Mouse (Mus musculus) gastrocnemius, postnatal 4 days (tissue): ENCODE data around the gene Sdc1. TPM values are rescaled to one million over a fixed set of nuclear protein-coding genes. Genes with fewer than 3 reads are reported as not detected.

Experiments
- DNase-seq, 2 experiments: peaks; one replicate each; pipeline ENCODE4 v3.0.0; 2021 to 2022; ENCODE audit warnings: low spot score in 2 of 2, mixed read lengths in 2 of 2
- long read RNA-seq, 2 experiments: library from polyadenylated mRNA; stranded (forward); transcript quantifications; one replicate each; pipeline ENCODE4 v2.0.0; 2021
- total RNA-seq, 2 experiments: library from RNA; stranded (reverse); gene quantifications; 2 replicates each; pipeline ENCODE4 v1.2.3; 2021

Gene Sdc1
- 10 to 100 TPM; 31.8 to 33.1 TPM for total RNA-seq
- long read RNA-seq, experiment 1, transcript Sdc1-201 (5 exons, 3,157 nt), result major isoform, 73 of 84 reads
- long read RNA-seq, experiment 1, partial matches to known transcripts, result 6 of 84 reads
- long read RNA-seq, experiment 1, other reads (novel, unspliced or antisense), result 5 of 84 reads
- long read RNA-seq, experiment 2, transcript Sdc1-201 (5 exons, 3,157 nt), result major isoform, 73 of 86 reads
- long read RNA-seq, experiment 2, partial matches to known transcripts, result 12 of 86 reads
- long read RNA-seq, experiment 2, other reads (novel, unspliced or antisense), result 1 of 86 reads

DNA sequence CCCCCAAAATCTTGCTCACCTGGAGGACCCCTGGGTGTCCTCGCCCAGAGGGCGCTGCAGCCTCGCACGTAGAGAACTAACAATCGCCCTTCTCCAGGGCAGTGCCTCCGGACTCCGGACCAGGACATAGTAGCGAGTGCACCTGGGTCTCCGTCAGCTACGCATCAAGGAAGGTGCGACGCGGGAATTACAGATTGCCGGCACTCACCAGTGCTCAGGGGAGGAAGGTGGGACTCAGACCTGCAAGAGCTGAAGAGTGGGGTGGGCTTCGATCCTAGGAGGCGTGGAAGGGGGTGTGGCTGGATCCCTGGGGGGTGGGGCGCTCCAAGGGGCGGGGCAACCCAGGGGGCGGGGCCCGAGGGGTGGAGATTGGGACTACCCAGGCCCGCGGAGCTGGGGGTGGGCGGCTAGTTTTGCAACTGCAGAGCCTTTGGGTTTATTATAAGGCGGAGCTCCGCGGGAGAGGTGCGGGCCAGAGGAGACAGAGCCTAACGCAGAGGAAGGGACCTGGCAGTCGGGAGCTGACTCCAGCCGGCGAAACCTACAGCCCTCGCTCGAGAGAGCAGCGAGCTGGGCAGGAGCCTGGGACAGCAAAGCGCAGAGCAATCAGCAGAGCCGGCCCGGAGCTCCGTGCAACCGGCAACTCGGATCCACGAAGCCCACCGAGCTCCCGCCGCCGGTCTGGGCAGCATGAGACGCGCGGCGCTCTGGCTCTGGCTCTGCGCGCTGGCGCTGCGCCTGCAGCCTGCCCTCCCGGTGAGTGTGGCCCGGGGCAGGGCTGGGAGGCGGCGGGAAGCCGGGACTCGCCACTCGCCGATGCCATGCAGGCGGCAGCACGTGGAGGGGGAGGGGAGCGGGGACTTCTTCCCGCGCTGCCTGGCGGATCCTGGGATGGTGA, at the start of gene Sdc1:
Gene Sdc1 (plus strand): TSS at position 378 of the 898 bp plus-strand sequence.
- DNase-seq, result peak; percentile 67 to 81

DNA sequence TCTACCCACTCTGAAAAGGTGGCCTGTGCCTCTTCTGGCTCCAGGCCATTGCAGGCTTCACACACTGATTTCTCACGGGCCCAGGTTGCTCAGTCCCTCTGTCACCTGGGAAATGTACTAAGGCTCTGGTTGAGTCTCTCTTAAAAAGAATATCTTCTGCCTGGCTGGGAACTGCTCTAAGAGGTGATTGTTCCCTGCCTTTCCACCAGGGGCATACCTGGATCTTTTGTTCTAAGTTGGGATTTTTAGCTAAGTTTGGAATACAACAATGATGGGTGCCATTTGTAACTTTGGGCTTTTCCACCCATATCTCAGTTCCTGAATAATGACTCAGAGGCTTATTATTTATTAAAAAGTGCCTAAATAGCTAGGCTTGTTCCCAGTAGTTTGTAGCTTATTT, 44.2 kb upstream of the Sdc1 start:
- no peak for DNase-seq

DNA sequence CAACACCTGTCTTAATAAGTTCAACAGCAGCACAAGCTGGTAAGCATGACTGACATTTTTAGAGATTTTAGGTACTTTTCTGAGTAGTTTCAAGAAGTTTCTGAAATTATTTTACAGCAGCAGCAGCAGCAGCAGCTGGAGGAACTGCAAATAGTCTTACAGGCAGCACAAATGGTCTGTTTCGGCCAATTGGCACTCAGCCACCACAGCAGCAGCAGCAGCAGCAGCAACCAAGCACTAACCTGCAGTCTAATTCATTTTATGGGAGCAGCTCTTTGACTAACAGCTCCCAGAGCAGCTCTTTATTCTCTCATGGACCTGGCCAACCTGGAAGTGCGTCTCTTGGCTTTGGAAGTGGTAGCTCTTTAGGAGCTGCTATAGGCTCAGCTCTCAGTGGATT, 42.4 kb upstream of the Sdc1 start:
- DNase-seq, result peak in 1 of 2 experiments; percentile 41

DNA sequence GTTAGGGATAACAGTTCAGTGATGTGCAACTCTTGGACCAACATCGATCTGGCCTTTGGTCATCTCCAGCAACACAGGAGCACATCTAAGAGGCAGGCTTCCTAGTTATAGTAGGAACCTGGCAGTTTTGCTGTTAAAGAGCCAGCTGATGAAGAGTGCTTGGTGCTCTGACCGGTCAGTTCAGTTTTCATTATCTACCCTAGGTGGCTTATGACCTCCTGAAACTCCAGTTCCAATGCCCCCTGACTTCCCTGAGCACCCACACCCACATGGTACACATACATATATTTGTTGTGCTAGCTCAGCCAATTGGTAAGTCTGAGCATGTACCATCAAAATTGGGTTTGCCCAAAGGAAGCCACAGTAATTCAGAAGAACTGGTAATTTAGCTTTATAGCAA, 17.5 kb upstream of the Sdc1 start:
- DNase-seq, result no peak

DNA sequence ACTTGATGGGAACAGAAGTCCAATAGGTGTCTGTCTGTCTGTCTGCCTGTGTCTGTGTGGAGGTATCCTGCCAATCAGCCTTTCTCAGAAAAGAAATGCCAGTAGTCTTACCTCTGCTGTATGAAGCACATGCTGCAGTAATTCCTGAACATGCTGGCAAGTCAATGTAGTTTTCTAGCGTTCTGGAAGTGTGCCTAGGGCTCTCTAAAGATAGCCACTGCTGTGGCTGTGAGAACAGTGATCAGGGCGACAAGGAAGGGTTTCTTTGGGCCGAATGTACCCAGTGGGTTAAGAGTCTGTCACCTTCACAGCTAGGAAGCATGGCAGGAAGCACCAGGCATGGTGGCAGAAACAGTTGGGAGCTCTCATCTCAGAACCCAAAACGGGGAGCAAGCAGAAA, 17.0 kb upstream of the Sdc1 start:
- DNase-seq, result peak in 1 of 2 experiments; percentile 8

DNA sequence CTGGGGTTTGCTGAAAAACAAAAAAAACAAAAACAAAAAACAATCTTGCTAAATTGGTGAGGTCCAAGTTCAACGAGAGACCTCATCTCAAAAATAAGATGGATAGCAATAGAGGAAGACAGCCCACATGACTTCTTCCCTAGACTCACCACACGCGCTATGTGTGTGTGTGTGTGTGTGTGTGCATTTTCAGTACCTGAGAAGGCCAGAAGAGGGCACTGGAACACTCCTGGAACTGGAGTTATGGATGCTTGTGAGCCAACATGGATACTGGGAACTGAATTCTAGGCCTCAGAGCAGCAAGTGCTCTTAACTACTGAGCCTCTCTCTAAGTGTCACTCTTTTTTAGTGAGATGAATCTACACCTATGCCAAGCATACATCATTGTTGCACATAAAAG, 13.1 kb upstream of the Sdc1 start:
- DNase-seq, result no peak

DNA sequence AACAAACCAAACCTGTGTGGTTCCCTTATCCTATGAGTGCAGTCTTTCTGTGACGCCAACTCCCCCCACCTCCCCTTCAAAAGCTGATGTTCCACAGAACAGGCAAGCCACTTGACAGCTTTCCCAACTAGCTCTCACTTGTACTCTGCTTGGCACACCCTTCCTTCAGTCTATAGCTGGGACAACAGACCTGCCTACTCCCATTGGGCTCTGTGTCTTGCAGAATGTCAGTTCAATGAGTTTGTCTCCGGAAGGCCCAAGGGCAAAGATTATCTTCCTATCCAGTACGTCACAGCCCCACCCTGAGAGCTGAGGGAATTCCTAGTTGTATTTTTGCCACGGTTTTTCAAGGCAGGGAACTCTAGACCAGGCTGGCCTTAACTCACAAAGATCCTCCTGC, 12.0 kb upstream of the Sdc1 start:
- DNase-seq, result no peak

DNA sequence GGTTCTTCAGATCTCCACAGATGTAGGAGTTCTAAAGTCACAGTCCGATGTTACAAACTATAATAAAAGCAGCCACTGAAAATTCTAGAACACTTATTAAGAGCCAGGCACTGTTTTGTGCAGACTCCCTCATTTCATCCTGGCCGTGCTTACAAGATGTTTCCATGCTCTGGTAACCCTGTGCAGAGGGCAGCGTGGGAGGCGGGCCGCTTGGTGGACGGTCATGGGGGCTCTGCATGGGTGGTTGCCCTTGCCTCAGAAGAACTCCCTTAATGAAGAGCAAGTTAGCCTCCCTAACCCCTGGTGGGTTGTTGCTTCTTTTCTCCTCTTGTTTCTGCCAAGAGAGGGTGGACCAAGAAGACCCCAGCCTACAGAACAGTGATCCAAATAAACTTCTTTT, 11.3 kb upstream of the Sdc1 start:
- no peak for DNase-seq

DNA sequence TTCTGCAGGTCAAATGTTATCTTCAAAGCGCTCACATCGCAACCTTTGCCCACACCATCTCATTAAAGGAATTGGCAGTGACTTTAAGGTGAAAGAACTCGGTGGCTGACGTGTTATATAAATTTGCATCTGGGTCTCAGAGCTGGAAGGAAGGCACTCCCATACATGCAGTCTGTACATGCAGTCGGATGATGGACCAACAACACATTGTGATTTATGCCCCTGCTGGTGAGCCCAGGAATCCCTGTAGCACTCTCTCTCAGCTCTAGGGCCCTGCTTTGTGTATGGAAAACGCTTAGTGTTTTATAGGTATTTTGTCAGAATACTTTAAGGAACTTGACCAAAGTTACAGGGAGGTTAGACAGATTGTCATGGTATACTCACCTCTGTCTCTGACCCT, 10.6 kb upstream of the Sdc1 start:
- no peak for DNase-seq

DNA sequence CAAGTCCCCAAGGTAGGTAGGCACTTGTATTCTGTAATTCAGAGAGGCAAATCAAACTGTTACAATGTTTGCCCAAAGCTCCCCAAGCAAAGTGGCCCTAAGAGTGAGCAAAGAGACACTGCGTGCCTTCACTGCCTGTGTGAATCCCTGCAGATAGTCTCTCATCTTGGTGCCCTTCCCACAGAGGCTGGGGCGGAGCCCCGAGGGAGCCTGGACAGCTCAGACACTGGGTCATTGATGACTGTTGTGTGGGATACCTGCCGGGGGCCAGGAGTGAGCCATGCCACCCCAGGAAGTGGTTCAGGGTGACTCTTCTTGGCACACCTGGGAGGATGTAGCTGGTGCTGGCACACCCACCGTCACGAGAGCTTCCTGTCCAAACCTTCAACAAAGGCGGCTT, 10.1 kb upstream of the Sdc1 start:
- no peak for DNase-seq

DNA sequence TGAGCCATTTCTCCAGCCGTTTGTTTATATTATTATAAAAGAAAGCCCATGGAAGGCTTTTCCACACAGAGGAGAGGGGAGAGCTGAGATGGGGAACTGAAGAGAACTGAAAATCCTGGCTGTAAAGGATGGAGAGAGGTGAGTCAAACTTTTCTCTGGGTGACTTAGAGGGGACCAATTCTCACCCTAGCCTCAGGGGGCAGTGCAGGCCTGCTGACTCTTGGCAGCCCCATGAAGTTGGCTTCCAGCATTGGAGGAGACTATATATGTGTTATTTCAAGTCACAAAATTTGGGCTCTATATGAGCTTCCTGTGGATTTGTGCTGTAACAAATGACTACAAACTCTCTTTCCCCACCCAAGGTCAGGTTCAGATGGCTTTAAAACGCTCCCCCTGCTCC, 8.5 kb upstream of the Sdc1 start:
- no peak for DNase-seq

DNA sequence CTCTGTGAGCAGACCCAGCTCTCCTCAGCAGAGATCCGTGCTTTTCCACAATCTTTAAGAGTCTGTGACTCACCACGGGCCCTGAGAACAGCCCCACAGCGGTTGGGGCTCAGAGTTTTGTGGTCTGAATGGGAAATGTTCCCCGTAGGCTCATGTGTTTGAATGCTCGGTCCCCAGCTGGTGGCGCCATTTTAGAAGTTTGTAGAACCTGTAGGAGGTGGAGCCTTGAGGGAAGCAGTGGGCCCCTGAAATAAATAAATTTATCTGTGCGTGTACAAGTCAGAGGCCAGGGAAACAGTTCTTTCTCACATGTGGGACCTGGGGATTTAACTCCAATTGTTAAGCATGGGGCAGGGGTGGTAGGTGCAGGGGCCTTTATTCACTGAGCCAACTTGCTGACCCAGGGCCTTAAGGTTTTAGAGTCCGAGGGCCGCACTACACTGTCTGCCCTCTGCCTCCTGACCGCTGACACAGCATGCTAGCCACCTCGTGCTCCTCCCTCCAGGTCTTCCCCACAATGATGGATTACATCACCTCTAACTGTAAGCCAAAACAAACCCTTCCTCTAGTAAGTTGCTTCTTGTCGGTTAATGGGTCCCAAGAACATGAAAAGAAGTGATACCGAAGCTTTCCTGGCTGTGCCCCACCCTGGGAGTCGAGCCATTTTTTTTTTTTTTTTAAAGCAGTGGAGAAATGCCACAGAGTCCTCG, 6.7 kb upstream of the Sdc1 start:
- no peak for DNase-seq

DNA sequence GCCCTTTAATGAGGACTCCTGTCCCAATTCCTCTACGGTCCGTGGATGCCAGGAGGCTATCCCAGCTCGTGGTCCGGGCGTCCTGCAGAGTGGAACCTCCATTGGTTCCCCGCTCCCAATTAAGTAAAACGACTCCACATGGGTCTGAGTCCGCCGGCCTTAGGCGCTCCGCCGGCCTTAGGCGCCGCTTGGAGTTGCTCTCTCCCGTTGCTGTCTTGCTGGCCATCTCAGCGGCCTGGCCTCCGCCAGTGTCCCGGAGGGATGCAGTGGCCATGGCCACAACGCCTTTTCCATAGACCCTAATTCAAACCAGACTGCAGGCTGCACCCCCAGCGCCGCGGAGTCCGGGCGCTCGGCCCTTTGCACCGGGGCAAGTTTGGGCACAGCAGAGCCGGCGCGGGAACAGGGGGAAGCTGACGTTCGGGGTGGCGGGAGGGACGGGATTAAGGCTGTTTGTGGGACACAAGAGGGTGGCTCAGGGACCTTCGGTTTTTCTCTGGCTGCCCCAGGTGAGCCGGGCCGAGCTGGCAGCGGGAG, 789 bp downstream of the Sdc1 start:
- DNase-seq, result peak in 1 of 2 experiments; percentile 41

DNA sequence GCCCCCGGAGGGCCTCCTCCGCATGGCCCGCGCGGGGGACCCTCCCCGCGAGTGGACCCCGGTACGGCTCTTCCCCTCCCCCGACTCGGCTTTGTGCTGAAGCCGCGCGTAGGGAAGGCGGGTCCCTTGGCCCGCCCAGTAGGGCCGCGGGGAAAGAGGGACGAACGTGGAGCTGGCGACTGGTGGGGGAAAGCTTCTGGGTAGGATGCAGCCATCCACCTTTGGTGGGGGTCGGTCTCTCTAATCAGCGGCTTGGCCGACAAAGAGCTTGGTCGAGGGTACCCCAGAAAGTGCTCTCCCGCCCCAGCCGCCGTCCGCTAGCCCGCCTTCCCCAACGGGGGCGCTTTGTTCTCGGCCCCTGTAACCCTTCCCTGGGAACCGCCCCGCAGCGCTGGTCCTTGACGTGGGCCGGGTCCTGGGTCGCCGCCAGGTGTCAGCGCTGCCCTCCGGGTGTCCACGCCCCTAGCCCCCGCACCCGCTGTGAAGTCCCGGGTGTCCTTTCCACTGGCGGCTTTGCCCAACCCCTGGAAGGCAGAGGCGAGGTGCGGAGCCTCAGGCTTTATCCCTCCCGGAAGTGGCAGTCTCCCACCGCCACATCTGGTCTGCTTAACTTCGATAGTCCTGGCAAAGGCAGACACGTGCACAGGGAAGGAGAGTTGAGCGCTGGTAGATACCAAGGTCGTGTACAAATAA, 1.5 kb downstream of the Sdc1 start:
- DNase-seq, result peak; percentile 62 to 72

DNA sequence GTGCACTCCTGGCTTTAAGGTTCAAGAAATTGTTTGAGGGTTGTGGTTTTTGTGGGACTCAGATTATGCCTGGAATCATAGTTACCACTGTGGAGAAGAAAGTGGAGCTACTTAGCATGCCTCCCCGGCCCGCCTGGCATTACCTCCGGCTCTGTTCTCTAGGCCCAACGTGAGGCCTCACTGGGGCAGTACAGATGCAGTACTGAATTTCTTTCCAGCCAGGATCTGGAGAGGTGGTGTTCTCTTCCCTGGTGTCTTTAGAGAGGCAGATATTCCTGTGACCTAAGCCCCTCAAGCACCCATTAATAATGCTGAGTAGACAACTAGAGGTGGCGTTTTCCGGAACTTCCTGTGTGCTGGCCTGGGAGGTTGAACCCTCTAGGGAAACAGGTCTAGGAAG, 2.2 kb downstream of the Sdc1 start:
- no peak for DNase-seq

DNA sequence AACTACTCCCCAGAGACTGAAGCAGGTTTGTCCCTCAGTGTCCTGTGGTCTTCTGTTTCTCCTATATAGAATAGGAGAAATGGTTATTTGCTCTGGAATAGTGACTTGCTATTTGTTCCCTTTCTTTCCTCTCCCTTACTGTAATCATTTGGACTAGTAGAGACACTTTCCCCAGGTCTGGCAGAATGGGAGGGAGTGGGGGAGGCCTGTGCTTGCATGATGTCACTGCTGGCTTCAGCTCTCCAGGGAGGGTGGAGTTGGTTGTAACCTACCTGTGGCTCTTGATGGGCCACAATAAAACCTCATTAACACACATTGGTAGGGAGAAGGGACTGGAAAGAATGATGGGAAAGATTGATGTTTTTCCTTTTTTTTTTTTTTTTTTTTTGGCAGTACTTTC, 3.1 kb downstream of the Sdc1 start:
- no peak for DNase-seq

DNA sequence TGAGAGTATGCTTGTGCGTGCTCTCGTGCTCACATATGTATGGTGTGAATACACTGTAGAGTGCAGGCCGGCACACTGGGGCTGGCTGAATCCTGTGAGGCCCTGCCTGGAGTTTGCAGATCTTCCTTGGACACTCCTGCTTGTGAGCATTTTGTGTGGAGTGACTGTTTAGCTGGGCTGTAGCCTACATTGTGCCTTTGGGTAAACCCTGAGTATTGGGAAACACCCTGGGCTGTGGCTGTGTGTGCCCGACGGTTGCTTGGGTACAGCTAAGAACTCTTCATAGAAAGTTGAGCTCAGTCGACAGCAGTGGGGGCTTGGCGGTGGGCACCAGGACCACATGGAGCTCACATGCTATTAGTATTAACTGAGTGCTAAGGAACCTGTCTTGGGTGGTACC, 5.1 kb downstream of the Sdc1 start:
- DNase-seq, result no peak

DNA sequence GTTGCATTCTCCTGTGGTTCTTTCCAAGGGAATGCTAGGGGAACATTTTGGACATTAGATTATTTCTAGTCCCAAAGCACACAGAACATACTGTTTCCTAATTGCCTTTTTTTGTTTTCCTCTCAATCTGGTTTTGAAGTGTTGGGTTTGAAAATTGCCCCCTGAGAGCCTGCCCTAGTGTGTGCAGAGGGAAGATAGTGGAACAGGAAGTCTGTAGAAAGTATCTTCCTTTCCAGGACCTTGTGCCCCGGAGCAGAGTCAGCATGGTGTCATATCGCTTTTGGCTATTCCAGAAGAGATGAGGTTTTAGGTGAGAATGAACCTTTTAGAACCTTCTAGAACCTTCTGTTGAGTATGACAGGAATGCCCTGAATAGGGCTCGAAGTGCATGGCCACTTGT, 5.6 kb downstream of the Sdc1 start:
- no peak for DNase-seq

DNA sequence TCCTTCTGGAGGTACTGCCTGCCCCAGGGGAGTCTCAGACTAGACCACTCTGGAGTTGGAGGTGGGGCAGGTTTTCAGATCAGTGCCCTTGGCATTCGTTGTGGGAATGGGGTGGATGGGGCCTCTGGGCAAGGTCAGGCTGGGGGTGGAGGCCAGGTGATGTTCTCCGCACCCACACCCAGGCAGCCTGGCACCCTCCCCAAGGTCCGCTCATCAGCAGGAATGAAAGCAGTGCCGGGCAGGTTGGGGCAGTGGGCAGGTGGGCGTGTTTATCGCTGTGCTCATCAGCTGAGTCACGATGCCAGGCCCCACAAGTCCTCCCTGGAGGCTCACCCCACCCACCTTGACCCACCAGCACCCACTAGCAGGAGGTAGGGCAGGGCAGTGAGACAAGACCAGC, 7.0 kb downstream of the Sdc1 start:
- DNase-seq, result no peak

DNA sequence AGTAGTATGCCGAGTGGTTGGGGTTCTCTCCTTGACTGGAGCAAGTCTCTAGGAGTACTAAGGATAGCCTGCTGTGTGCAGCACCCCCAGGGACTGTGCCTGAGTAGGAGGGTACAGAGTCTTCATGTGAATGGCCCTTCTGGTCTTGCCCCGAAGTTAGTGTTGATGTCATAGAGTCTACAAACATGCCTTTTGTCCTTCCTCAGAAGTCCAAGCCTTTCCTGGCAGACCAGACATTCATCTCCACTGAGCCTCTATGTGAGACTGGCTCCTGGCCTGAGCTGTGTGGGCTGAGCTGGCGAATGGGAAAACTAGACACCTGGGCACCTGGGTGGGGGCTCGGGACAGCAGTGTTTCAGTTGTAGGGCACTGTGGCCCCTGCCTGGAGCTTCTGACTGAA, 8.7 kb downstream of the Sdc1 start:
- no peak for DNase-seq

DNA sequence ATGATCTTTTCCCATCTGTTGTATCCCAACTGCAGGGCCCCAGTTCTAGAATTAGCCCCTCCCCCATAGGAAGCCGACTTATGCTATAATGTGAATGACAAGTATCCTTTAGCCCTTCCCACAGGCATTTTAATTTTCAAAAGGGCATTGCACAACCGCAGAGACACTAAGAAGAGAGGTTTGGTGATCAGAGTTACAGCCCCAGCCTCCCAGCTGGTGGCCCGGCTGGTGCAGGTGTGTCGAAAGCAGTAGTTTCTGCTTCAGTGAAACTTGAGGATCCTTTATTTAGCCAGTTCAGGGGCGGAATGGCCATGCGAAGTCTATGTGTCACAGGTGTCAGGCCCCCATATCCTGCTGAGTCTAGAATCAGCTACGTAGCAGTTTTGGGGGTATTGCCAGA, 10.0 kb downstream of the Sdc1 start:
- DNase-seq, result no peak
